Mouse (Mus musculus): ENCODE results near the gene Ankrd65. TPM values are rescaled to one million over a fixed set of nuclear protein-coding genes. Genes with fewer than 3 reads are reported as not detected.

Ankrd65 gene
- total and polyA plus RNA-seq, 3 experiments, result 0.12 TPM; not detected in 2

- Histone ChIP-seq H3K9ac (ENCODE audit: control insufficient read depth, low read depth, low read length, poor library complexity, severe bottlenecking) (no peak overlapping the region), H3K79me2 (ENCODE audit: control insufficient read depth, insufficient read depth, low read length, poor library complexity) (peaks cover 35% of the 10 kb centered on the region), H3K27me3 (ENCODE audit: control insufficient read depth in 1 of 2, insufficient read depth in 2 of 2, low read length in 2 of 2) (no peaks in the 10 kb centered on the region), H3K4me1 (ENCODE audit: control insufficient read depth in 1 of 2, insufficient read depth in 2 of 2, low read length in 2 of 2) (peaks cover 11 to 17% of the 10 kb centered on the region in 2 experiments), H3K27ac (ENCODE audit: control insufficient read depth, low read depth, low read length) (no peak overlapping the region), H3K4me3 (ENCODE audit: control insufficient read depth in 1 of 2, insufficient read depth in 1 of 2, low read depth in 2 of 2, low read length in 2 of 2) (no peak overlapping the region), H3K36me3 (ENCODE audit: control insufficient read depth in 1 of 2, insufficient read depth in 2 of 2, low read length in 2 of 2) (peaks cover 16 to 28% of the 10 kb centered on the region in 2 experiments), H3K9me3 (replicated peaks; ENCODE audit: insufficient read depth, low read length) (no peaks in the 10 kb centered on the region)
- DNase-seq (ENCODE audit: low read depth, low spot score), result no peak
- TF ChIP-seq MAFK (IDR thresholded peaks at IDR 0.05; ENCODE audit: borderline replicate concordance, low read depth, low read length) (no peak), GABPA (IDR thresholded peaks at IDR 0.05; ENCODE audit: low read depth, low read length) (no peak), EP300 (IDR thresholded peaks at IDR 0.05; ENCODE audit: low read depth in 1 of 2, low read length in 2 of 2) (no peak), UBTF (IDR thresholded peaks at IDR 0.05; ENCODE audit: borderline replicate concordance, insufficient read depth, low read depth, low read length) (no peak), NRF1 (IDR thresholded peaks at IDR 0.05; ENCODE audit: insufficient read depth, low read depth, low read length, poor library complexity, severe bottlenecking) (no peak), ZKSCAN1 (IDR thresholded peaks at IDR 0.05; ENCODE audit: low read depth, low read length) (no peak), RAD21 (IDR thresholded peaks at IDR 0.05; ENCODE audit: low read depth, low read length) (no peak), TAL1 (IDR thresholded peaks at IDR 0.05; ENCODE audit: low read length) (no peak), POLR2AphosphoS2 (IDR thresholded peaks at IDR 0.05; ENCODE audit: low read length) (no peak), HCFC1 (IDR thresholded peaks at IDR 0.05; ENCODE audit: low read depth, low read length) (no peak), MAX (IDR thresholded peaks at IDR 0.05; ENCODE audit: low read length) (no peak), MYC (IDR thresholded peaks at IDR 0.05; ENCODE audit: low read depth, low read length) (no peak), ELF1 (IDR thresholded peaks at IDR 0.05; ENCODE audit: low read depth, low read length) (no peak), JUND (IDR thresholded peaks at IDR 0.05; ENCODE audit: low read depth, low read length) (no peak), SMC3 (IDR thresholded peaks at IDR 0.05; ENCODE audit: low read depth, low read length) (no peak), KAT2A (conservative IDR thresholded peaks at IDR 0.05; ENCODE audit: low read depth, low read length) (no peak), CHD2 (IDR thresholded peaks at IDR 0.05; ENCODE audit: low read length) (no peak), USF1 (IDR thresholded peaks at IDR 0.05; ENCODE audit: low read depth, low read length) (no peak), GATA1 (IDR thresholded peaks at IDR 0.05; ENCODE audit: low read depth, low read length) (no peak), POLR2A (IDR thresholded peaks at IDR 0.05; ENCODE audit: control insufficient read depth in 1 of 2, insufficient read depth in 1 of 2, low read depth in 1 of 2, low read length in 2 of 2, poor library complexity in 1 of 2) (no peak)
Observed at GRCm38 (mm10) chr4:155807841-155808240, 17.6 kb downstream of the Ankrd65 start.

DNA sequence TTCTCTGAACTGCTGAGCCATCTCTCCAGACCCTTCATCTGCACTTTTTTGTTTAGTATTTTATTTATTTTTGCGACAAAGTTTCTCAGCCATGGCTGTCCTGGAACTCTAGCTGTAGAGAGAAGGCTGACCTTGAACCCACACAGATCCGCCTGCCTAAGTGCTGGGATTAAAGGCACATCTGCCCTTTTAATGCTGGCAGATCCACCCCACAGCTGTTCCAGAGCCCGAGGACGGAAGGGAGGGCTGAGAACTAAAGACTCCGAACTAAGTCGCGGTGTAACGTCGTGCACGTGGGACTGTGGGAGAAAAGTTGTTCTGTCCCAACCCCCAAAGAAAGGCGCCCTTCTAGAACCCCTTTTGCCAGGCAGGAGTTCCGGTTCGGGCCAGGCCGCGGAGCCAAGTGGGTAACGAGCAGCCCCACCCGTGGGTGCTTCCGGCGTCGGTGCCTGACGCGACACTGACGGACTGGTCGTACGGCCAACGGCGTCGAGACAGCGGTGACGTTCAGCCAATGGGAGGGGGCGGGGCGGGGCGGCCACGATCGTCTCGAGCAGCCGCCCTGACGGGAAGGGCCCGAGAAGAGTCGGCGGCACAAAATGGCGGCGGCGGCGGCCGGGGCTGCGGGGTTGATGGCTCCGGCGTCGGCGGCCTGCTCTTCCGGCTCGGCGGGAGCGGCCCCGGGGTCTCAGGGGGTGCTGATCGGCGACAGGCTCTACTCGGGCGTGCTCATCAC, 21.9 kb downstream of the Ankrd65 start, which contains the start of gene Ccnl2:
Ccnl2 (plus strand) TSS at position 561 of the 736 bp plus-strand sequence.
- DNase-seq (ENCODE audit: low read depth, low spot score), result peak; percentile 98
- peaks cover 6 to 20% of the 10 kb centered on the region in 2 experiments for H3K4me1 ChIP-seq (ENCODE audit: control insufficient read depth in 1 of 2, insufficient read depth in 2 of 2, low read length in 2 of 2)
- TF ChIP-seq ZKSCAN1 (IDR thresholded peaks at IDR 0.05; ENCODE audit: low read depth, low read length), result no peak
- peak; percentile 89 for TF ChIP-seq MXI1 (IDR thresholded peaks at IDR 0.05; ENCODE audit: low read depth, low read length)
- no peak for TF ChIP-seq ETS1 (IDR thresholded peaks at IDR 0.05; ENCODE audit: low read depth, low read length)
- TF ChIP-seq MYB (IDR thresholded peaks at IDR 0.05; ENCODE audit: low read depth, low read length), result no peak
- peak; percentile 92 for TF ChIP-seq MYC (IDR thresholded peaks at IDR 0.05; ENCODE audit: low read depth, low read length)
- no peak; the same call in 1 of the 2 replicates for TF ChIP-seq ZC3H11A (IDR thresholded peaks at IDR 0.05; ENCODE audit: low read depth, low read length)
- no peak for TF ChIP-seq TAL1 (IDR thresholded peaks at IDR 0.05; ENCODE audit: low read length)
- peak; percentile 64 to 89; a peak in 3 of 4 replicates for TF ChIP-seq POLR2A (IDR thresholded peaks at IDR 0.05; ENCODE audit: control insufficient read depth in 1 of 2, insufficient read depth in 1 of 2, low read depth in 1 of 2, low read length in 2 of 2, poor library complexity in 1 of 2)
- TF ChIP-seq TBP (IDR thresholded peaks at IDR 0.05; ENCODE audit: low read depth, low read length), result peak; percentile 75
- TF ChIP-seq ZNF384 (IDR thresholded peaks at IDR 0.05; ENCODE audit: low read depth, low read length), result no peak
- peak; percentile 89 for TF ChIP-seq ELF1 (IDR thresholded peaks at IDR 0.05; ENCODE audit: low read depth, low read length)
- peak; percentile 96 for TF ChIP-seq POLR2AphosphoS2 (IDR thresholded peaks at IDR 0.05; ENCODE audit: low read length)
- TF ChIP-seq SIN3A (IDR thresholded peaks at IDR 0.05; ENCODE audit: low read length), result peak; percentile 86
- TF ChIP-seq USF1 (IDR thresholded peaks at IDR 0.05; ENCODE audit: low read depth, low read length), result no peak
- no peak for TF ChIP-seq SMC3 (IDR thresholded peaks at IDR 0.05; ENCODE audit: low read depth, low read length)
- peak; percentile 87 for TF ChIP-seq HCFC1 (IDR thresholded peaks at IDR 0.05; ENCODE audit: low read depth, low read length)
- TF ChIP-seq USF2 (IDR thresholded peaks at IDR 0.05; ENCODE audit: borderline replicate concordance in 1 of 2, insufficient read depth in 1 of 2, low read depth in 1 of 2, low read length in 2 of 2), result no peak
- TF ChIP-seq E2F4 (IDR thresholded peaks at IDR 0.05; ENCODE audit: borderline replicate concordance, low read depth, low read length), result no peak
- TF ChIP-seq GABPA (IDR thresholded peaks at IDR 0.05; ENCODE audit: low read depth, low read length), result no peak

More for the DNA sequence above, 21.9 kb downstream of the Ankrd65 start, which contains the start of gene Ccnl2:
- Histone ChIP-seq H3K36me3 (ENCODE audit: control insufficient read depth in 1 of 2, insufficient read depth in 2 of 2, low read length in 2 of 2) (peaks cover 26 to 29% of the 10 kb centered on the region in 2 experiments), H3K27me3 (ENCODE audit: control insufficient read depth in 1 of 2, insufficient read depth in 2 of 2, low read length in 2 of 2) (no peaks in the 10 kb centered on the region), H3K79me2 (ENCODE audit: control insufficient read depth, insufficient read depth, low read length, poor library complexity) (peaks cover 37% of the 10 kb centered on the region), H3K9ac (ENCODE audit: control insufficient read depth, low read depth, low read length, poor library complexity, severe bottlenecking) (peak within 1 kb of the TSS; percentile 97), H3K27ac (ENCODE audit: control insufficient read depth, low read depth, low read length) (peak within 1 kb of the TSS; percentile 95), H3K4me3 (ENCODE audit: control insufficient read depth in 1 of 2, insufficient read depth in 1 of 2, low read depth in 2 of 2, low read length in 2 of 2) (peak within 1 kb of the TSS; percentile 76 to 92), H3K9me3 (replicated peaks; ENCODE audit: insufficient read depth, low read length) (no peaks in the 10 kb centered on the region)

Measured in MEL (cell line).